Mouse (Mus musculus): ENCODE measurements around the gene Vash2.

DNA sequence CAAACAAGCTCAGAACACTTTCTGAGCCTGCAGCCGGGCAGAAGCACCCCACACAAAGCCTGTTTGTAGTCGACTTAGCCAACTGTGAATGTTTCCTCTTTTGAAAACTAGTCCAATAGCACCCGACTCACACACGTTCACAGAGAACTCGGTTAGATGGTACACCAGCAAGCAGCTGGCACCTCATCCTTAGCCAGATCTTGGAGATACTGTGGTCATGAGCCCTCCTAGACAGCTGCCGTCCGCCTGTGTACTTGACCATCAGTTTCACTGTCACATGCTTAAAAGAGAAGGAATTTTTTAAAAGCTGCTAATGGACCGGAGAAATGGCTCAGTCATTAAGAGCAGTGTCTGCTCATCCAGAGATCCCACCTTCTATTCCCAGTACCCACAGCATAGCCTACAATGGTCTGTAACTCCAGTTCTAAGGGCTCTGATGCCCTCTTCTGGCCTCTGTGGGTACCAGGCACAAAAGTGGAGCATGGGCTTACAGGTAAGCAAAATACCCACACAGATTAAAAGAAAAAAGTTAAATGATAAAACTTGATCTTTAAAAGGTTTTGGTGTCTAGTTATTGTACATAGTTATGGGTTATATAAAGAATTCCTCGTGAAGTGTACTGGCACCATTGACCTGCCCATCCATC, 10.5 kb upstream of the Vash2 start:
- TF ChIP-seq CTCF (IDR thresholded peaks at IDR 0.05; ENCODE audit: low read depth): peak; percentile 23; the same call in 1 of the 2 replicates
- no peak for TF ChIP-seq EP300 (IDR thresholded peaks at IDR 0.05; ENCODE audit: low read depth)
